Mouse (Mus musculus): Measurements from ENCODE around the gene Dlec1. TPM values are rescaled to one million over a fixed set of nuclear protein-coding genes. Genes with fewer than 3 reads are reported as not detected.

The Dlec1 gene
- polyA plus RNA-seq, 1 experiment from 2014 or later: 6.6 TPM

DNA sequence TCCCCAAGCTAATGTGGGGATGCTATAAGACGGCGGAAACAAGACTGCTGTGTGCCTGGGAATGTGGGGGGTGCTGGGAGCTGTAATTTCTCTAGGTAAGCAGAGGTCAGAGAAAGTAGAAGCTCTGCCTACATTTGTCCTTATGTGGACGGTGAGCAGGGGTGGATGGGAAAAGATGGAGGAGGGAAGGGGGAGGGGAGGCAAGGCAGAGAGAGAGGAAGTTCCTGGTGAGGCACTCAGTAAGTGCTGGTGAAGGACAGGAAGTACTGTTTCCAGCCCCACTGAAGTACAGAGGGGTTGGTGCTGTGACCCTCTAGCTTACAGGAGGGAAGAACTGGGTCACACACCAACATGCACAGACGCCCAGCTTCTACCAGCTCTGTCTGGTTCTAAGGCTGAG lies 38.0 kb upstream of the Dlec1 start:
- Histone ChIP-seq H3K9ac (ENCODE audit: low read depth, low read length) (no peak overlapping the region), H3K4me3 (replicated peaks; ENCODE audit: low read depth, low read length) (no peak overlapping the region), H3K36me3 (ENCODE audit: insufficient read depth, low read length) (no peaks in the 10 kb centered on the region), H3K27me3 (ENCODE audit: insufficient read depth, low read length) (no peaks in the 10 kb centered on the region), H3K27ac (no peak overlapping the region), H3K4me1 (replicated peaks; ENCODE audit: insufficient read depth, low read length) (no peaks in the 10 kb centered on the region), H3K9me3 (replicated peaks; ENCODE audit: low read length) (no peaks in the 10 kb centered on the region), H3K4me2 (ENCODE audit: low read length) (no peak overlapping the region)
- TF ChIP-seq CTCF (IDR thresholded peaks at IDR 0.05; ENCODE audit: low read depth): no peak
- WGBS: 65% methylated on average over 4 of the region's 4 CpGs
- ATAC-seq (replicated peaks; ENCODE audit: low FRiP score, low read depth) (no peak), DNase-seq (ENCODE audit: low spot score) (no peak)

DNA sequence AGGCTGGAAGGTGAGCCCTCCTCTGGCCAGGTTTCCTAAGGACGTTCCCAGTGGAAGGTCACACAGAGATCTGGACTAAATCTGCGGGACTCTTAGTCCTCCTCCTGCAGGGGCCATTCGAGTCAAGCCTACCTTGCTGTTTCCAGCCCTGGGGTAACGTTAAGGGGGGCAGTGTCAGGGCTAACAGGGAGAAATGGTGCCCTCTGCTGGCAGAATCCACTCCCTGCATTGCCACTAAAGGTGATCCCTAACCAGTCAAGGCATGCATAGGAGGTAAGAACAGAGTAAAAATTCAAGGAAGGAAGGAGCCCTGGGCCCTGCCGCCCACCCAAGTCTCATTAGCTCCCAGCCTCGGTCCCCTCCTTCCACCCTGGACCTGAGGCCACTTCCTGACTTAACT lies 34.7 kb upstream of the Dlec1 start:
- no peak; the same call in 1 of the 2 replicates for ATAC-seq (replicated peaks; ENCODE audit: low FRiP score, low read depth)
- 4% methylated on average over 6 of the region's 6 CpGs for WGBS

DNA sequence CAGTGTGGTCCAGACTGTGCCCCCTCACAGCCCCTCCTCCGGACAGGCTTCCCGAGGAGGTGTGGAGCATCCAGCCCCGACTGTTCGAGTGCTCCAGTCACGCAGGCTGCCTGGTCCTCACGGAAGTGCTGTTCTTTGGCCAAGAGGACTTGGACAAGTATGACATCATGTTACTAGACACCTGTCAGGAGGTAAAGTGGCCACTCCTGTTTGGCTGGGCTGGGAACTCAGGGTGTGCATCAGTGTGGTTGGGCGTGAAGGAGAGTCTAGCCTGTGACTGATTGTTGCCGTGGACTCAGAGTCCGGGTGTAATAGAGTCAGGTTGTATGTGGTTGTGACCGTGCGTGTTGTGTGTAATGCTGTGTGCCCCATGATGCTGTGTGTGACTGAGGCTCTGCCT lies 34.0 kb upstream of the Dlec1 start:
- DNase-seq (ENCODE audit: low spot score): no peak
- WGBS: 89% methylated on average over 11 of the region's 11 CpGs

More for the DNA sequence above, 34.7 kb upstream of the Dlec1 start:
- peak; percentile 94 for TF ChIP-seq CTCF (IDR thresholded peaks at IDR 0.05; ENCODE audit: low read depth)
- no peaks in the 10 kb centered on the region for H3K27me3 ChIP-seq (ENCODE audit: insufficient read depth, low read length)
- H3K9ac ChIP-seq (ENCODE audit: low read depth, low read length): no peak overlapping the region
- no peak overlapping the region for H3K27ac ChIP-seq
- no peak overlapping the region for H3K4me2 ChIP-seq (ENCODE audit: low read length)
- no peaks in the 10 kb centered on the region for H3K36me3 ChIP-seq (ENCODE audit: insufficient read depth, low read length)
- H3K4me1 ChIP-seq (replicated peaks; ENCODE audit: insufficient read depth, low read length): no peaks in the 10 kb centered on the region
- H3K4me3 ChIP-seq (replicated peaks; ENCODE audit: low read depth, low read length): no peak overlapping the region
- H3K9me3 ChIP-seq (replicated peaks; ENCODE audit: low read length): no peaks in the 10 kb centered on the region
- DNase-seq (ENCODE audit: low spot score): peak; percentile 85

DNA sequence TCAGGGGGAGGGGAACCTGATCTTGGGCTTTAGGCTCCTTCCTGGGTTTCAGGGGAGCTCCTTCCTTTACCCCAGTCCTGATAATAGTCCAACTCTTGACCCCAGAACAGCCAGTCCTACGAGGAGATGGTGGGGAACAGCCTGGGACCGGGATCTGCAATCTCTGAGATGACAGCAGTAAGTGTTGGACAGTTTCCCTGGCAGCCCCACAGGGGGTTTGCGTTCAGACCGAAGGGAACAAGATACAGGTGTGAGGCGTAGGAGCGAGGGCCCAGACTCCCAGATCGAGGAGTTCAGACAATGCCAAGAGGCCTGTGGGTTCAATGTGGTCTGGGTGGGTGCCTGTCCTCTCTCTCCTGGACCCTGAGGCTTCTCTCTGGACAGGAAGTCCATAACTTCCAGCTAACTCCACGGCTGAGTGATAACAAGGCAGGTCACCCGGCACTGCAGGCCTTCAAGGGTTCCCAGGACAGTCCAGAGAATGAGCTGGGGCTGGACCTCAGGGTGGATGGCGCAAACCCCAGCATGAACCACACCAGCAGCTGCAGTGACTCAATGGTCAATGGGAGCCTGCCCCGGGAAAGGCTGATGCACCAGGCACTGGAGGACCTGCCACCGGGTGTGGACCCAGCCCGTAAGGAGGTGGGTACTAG lies 32.0 kb upstream of the Dlec1 start:
- DNase-seq (ENCODE audit: low spot score) (no peak), ATAC-seq (replicated peaks; ENCODE audit: low FRiP score, low read depth) (no peak)
- Histone ChIP-seq H3K4me2 (ENCODE audit: low read length) (no peak overlapping the region), H3K36me3 (ENCODE audit: insufficient read depth, low read length) (peaks cover 7% of the 10 kb centered on the region; the same call in 1 of the 2 replicates), H3K4me3 (replicated peaks; ENCODE audit: low read depth, low read length) (no peak overlapping the region), H3K27ac (no peak overlapping the region), H3K4me1 (replicated peaks; ENCODE audit: insufficient read depth, low read length) (peaks cover 5% of the 10 kb centered on the region; the same call in 1 of the 2 replicates), H3K9me3 (replicated peaks; ENCODE audit: low read length) (no peaks in the 10 kb centered on the region), H3K9ac (ENCODE audit: low read depth, low read length) (no peak overlapping the region), H3K27me3 (ENCODE audit: insufficient read depth, low read length) (no peaks in the 10 kb centered on the region)
- no peak for TF ChIP-seq CTCF (IDR thresholded peaks at IDR 0.05; ENCODE audit: low read depth)
- WGBS: 71% methylated on average over 13 of the region's 13 CpGs

More for the DNA sequence above, 34.0 kb upstream of the Dlec1 start:
- TF ChIP-seq CTCF (IDR thresholded peaks at IDR 0.05; ENCODE audit: low read depth): no peak
- Histone ChIP-seq H3K27me3 (ENCODE audit: insufficient read depth, low read length) (no peaks in the 10 kb centered on the region), H3K27ac (no peak overlapping the region), H3K4me1 (replicated peaks; ENCODE audit: insufficient read depth, low read length) (peaks cover under 1% of the 10 kb centered on the region; the same call in 1 of the 2 replicates), H3K9ac (ENCODE audit: low read depth, low read length) (no peak overlapping the region), H3K4me3 (replicated peaks; ENCODE audit: low read depth, low read length) (no peak overlapping the region), H3K36me3 (ENCODE audit: insufficient read depth, low read length) (no peaks in the 10 kb centered on the region), H3K9me3 (replicated peaks; ENCODE audit: low read length) (no peaks in the 10 kb centered on the region), H3K4me2 (ENCODE audit: low read length) (no peak overlapping the region)
- no peak for ATAC-seq (replicated peaks; ENCODE audit: low FRiP score, low read depth)

DNA sequence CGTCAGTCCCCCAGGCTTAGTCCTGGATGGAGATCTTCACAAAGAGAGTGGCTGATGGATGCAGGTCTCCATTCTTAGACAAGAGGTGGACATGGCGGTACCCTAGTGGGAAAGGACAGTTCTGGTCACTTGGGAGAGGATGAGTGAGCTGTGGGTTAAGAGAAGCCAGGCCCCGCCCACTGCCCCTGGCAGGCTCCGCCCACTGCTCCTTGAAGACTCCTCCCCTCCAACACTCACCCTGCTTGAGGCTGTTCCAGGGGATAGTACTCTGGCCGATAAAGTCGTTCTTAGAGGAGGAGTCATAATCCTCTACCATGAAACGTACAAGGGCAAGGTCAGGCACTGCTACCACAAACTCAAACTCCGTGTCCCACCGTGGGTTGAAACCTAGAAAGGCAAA lies 30.5 kb upstream of the Dlec1 start:
- WGBS: 91% methylated on average over 9 of the region's 9 CpGs
- H3K27ac ChIP-seq: no peak overlapping the region
- H3K36me3 ChIP-seq (ENCODE audit: insufficient read depth, low read length): peaks cover 8% of the 10 kb centered on the region; the same call in 1 of the 2 replicates
- no peak overlapping the region for H3K9ac ChIP-seq (ENCODE audit: low read depth, low read length)
- H3K4me2 ChIP-seq (ENCODE audit: low read length): no peak overlapping the region
- no peaks in the 10 kb centered on the region for H3K9me3 ChIP-seq (replicated peaks; ENCODE audit: low read length)
- TF ChIP-seq CTCF (IDR thresholded peaks at IDR 0.05; ENCODE audit: low read depth): no peak
- peaks cover 5% of the 10 kb centered on the region; the same call in 1 of the 2 replicates for H3K4me1 ChIP-seq (replicated peaks; ENCODE audit: insufficient read depth, low read length)
- no peak overlapping the region for H3K4me3 ChIP-seq (replicated peaks; ENCODE audit: low read depth, low read length)
- ATAC-seq (replicated peaks; ENCODE audit: low FRiP score, low read depth) (no peak), DNase-seq (ENCODE audit: low spot score) (no peak)
- H3K27me3 ChIP-seq (ENCODE audit: insufficient read depth, low read length): no peaks in the 10 kb centered on the region

DNA sequence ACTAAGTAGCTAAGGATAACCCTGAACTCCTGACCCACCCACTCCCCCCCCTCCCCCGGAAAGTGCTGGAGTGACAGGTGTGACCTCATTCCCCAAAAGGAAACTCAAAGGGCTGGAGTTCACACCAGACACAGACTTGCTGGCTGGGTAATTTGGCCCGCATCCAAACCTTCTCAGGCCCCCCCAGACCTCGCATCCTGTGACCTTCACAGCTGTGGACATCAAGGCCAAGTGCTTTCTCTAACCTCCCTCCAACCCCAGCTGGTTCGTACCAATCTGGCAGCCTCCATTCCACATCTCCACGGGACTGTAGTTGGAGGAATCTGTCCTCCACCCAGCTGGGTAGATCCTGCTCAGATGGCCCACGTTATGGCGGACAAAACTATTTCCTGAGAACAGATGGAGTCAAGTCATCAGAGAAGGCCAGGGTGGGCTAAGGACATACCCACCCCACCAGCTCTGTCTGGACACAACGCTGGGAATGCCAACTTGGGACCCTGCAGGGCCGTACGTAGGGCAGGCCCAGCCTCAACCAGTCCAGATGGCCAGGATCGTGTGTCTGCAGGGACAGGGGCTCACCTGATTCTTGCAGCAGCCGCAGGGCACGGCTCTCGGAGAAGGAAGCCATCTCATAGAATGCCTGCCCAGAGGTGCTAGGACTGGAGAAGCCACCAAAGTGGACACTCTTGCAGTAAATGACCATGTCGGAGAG lies 28.9 kb upstream of the Dlec1 start:
- Histone ChIP-seq H3K36me3 (ENCODE audit: insufficient read depth, low read length) (peaks cover 8% of the 10 kb centered on the region; the same call in 1 of the 2 replicates), H3K4me1 (replicated peaks; ENCODE audit: insufficient read depth, low read length) (peaks cover 5% of the 10 kb centered on the region; the same call in 1 of the 2 replicates), H3K9me3 (replicated peaks; ENCODE audit: low read length) (no peaks in the 10 kb centered on the region), H3K4me2 (ENCODE audit: low read length) (no peak overlapping the region), H3K9ac (ENCODE audit: low read depth, low read length) (no peak overlapping the region), H3K4me3 (replicated peaks; ENCODE audit: low read depth, low read length) (no peak overlapping the region), H3K27me3 (ENCODE audit: insufficient read depth, low read length) (no peaks in the 10 kb centered on the region), H3K27ac (no peak overlapping the region)
- 0 out of 2 replicates have a peak, but pooled peaks have one; percentile 10 for ATAC-seq (replicated peaks; ENCODE audit: low FRiP score, low read depth)
- WGBS: 71% methylated on average over 15 of the region's 15 CpGs
- DNase-seq (ENCODE audit: low spot score): no peak
- no peak for TF ChIP-seq CTCF (IDR thresholded peaks at IDR 0.05; ENCODE audit: low read depth)
